Mouse (Mus musculus) embryo, embryonic 10 days (tissue): ENCODE measurements at regions not wholly inside any gene's neighbourhood (a gene's known extent, or its start where the extent isn't known, plus 50 kb on each side); places are given as distances from the start of the nearest gene placed in this dataset.

Experiments used
- DNase-seq: peaks from one replicate; pipeline ENCODE4 v3.0.0-alpha.2; 2015; ENCODE audit warnings: low spot score

- peak; percentile 37 for DNase-seq
These were observed 394.7 kb upstream of the Slitrk6 start for GRCm38 (mm10) chr14:111149653-111150052.

GRCm38 (mm10) chr14:111116600-111116999 lies 361.7 kb upstream of the Slitrk6 start:
- no peak for DNase-seq

- DNase-seq, result no peak
These were observed 348.6 kb upstream of the Slitrk6 start for GRCm38 (mm10) chr14:111103579-111103978.

GRCm38 (mm10) chr14:111100257-111100656 lies 345.3 kb upstream of the Slitrk6 start:
- DNase-seq, result no peak

- no peak for DNase-seq
These were observed 341.3 kb upstream of the Slitrk6 start for GRCm38 (mm10) chr14:111096229-111096628.

- no peak for DNase-seq
These were observed 319.6 kb upstream of the Slitrk6 start for GRCm38 (mm10) chr14:111074517-111074916.

- DNase-seq, result no peak
These were observed 318.6 kb upstream of the Slitrk6 start for GRCm38 (mm10) chr14:111073529-111073928.
